Mouse (Mus musculus): ENCODE measurements around the gene Nppa.

DNA sequence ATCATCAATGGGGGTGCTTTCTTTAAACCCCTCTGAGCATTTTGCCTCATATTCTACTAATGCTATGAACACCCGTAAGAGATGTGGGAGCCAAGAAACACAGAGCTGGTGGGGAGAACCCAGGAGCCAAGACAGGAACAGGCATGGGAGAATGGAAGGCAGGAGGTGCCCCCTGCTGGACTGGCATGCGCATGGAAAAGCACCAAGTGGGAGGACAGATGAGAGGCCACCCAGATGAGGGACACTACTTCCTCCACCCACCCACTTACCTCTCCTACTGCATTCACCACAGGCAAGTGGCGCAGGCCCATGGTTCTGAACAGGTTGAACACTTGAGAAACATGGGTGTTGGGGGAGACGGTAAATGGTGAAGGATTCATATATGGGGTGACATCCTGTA lies 7.9 kb downstream of the Nppa start:
- TF ChIP-seq TBP (IDR thresholded peaks at IDR 0.05; ENCODE audit: low read depth, low read length) (no peak), JUND (IDR thresholded peaks at IDR 0.05; ENCODE audit: low read depth, low read length) (no peak), MAFK (IDR thresholded peaks at IDR 0.05; ENCODE audit: borderline replicate concordance, low read depth, low read length) (no peak), E2F4 (IDR thresholded peaks at IDR 0.05; ENCODE audit: borderline replicate concordance, low read depth, low read length) (no peak), USF1 (IDR thresholded peaks at IDR 0.05; ENCODE audit: low read depth, low read length) (no peak), POLR2AphosphoS2 (IDR thresholded peaks at IDR 0.05; ENCODE audit: low read length) (no peak), CTCF (IDR thresholded peaks at IDR 0.05 in 2 of 3, conservative IDR thresholded peaks at IDR 0.05 in 1 of 3; ENCODE audit: control insufficient read depth in 1 of 3, insufficient read depth in 1 of 3, low read depth in 2 of 3, low read length in 3 of 3, poor library complexity in 1 of 3, severe bottlenecking in 1 of 3) (peak; percentile 45 to 73 (median 64)), POLR2A (IDR thresholded peaks at IDR 0.05; ENCODE audit: control insufficient read depth in 1 of 2, insufficient read depth in 1 of 2, low read depth in 1 of 2, low read length in 2 of 2, poor library complexity in 1 of 2) (no peak), RCOR1 (IDR thresholded peaks at IDR 0.05; ENCODE audit: low read depth, low read length) (no peak), SMC3 (IDR thresholded peaks at IDR 0.05; ENCODE audit: low read depth, low read length) (peak; percentile 58), MAX (IDR thresholded peaks at IDR 0.05; ENCODE audit: low read length) (no peak), GATA1 (IDR thresholded peaks at IDR 0.05; ENCODE audit: low read depth, low read length) (no peak), NELFE (IDR thresholded peaks at IDR 0.05; ENCODE audit: low read depth, low read length) (no peak), HCFC1 (IDR thresholded peaks at IDR 0.05; ENCODE audit: low read depth, low read length) (no peak)
